Mouse (Mus musculus): Measurements from ENCODE around the gene Ppp1r9a.

Ppp1r9a gene

GRCm38 (mm10) chr6:5159385-5159791 lies 256.7 kb downstream of the Ppp1r9a start:
- DNase-seq (ENCODE audit: low read depth), result no peak

GRCm38 (mm10) chr6:5162052-5162451 lies 259.3 kb downstream of the Ppp1r9a start:
- DNase-seq (ENCODE audit: low read depth), result no peak

- no peak for DNase-seq (ENCODE audit: low read depth)
These were observed 260.9 kb downstream of the Ppp1r9a start for GRCm38 (mm10) chr6:5163507-5164144.

- no peak for DNase-seq (ENCODE audit: low read depth)
These were observed 262.1 kb downstream of the Ppp1r9a start for GRCm38 (mm10) chr6:5164855-5165254.

- DNase-seq (ENCODE audit: low read depth), result no peak
These were observed 264.4 kb downstream of the Ppp1r9a start for GRCm38 (mm10) chr6:5167051-5167677.

- no peak for DNase-seq (ENCODE audit: low read depth)
These were observed 265.4 kb downstream of the Ppp1r9a start for GRCm38 (mm10) chr6:5168158-5168557.

- DNase-seq (ENCODE audit: low read depth), result no peak
These were observed 268.7 kb downstream of the Ppp1r9a start for GRCm38 (mm10) chr6:5171418-5171817.

GRCm38 (mm10) chr6:5172571-5172970 lies 269.9 kb downstream of the Ppp1r9a start:
- DNase-seq (ENCODE audit: low read depth), result no peak

- DNase-seq (ENCODE audit: low read depth), result no peak
These were observed 271.6 kb downstream of the Ppp1r9a start for GRCm38 (mm10) chr6:5174179-5174812.

GRCm38 (mm10) chr6:5177967-5178891 lies 275.5 kb downstream of the Ppp1r9a start:
- no peak for DNase-seq (ENCODE audit: low read depth)

GRCm38 (mm10) chr6:5179189-5179588 lies 276.5 kb downstream of the Ppp1r9a start:
- DNase-seq (ENCODE audit: low read depth), result no peak

GRCm38 (mm10) chr6:5180645-5181044 lies 277.9 kb downstream of the Ppp1r9a start:
- no peak for DNase-seq (ENCODE audit: low read depth)

GRCm38 (mm10) chr6:5186229-5186950 lies 283.7 kb downstream of the Ppp1r9a start:
- no peak for DNase-seq (ENCODE audit: low read depth)

GRCm38 (mm10) chr6:5187586-5187985 lies 284.9 kb downstream of the Ppp1r9a start:
- no peak for DNase-seq (ENCODE audit: low read depth)

- DNase-seq (ENCODE audit: low read depth), result no peak
These were observed 285.3 kb downstream of the Ppp1r9a start for GRCm38 (mm10) chr6:5188036-5188435.

- DNase-seq (ENCODE audit: low read depth), result no peak
These were observed 286.2 kb downstream of the Ppp1r9a start for GRCm38 (mm10) chr6:5188938-5189337.

- DNase-seq (ENCODE audit: low read depth), result no peak
These were observed 286.8 kb downstream of the Ppp1r9a start for GRCm38 (mm10) chr6:5189507-5189906.

GRCm38 (mm10) chr6:5190761-5191160 lies 288.0 kb downstream of the Ppp1r9a start:
- no peak for DNase-seq (ENCODE audit: low read depth)

- no peak for DNase-seq (ENCODE audit: low read depth)
These were observed 291.0 kb downstream of the Ppp1r9a start, which contains the start of gene Pon1 for GRCm38 (mm10) chr6:5193693-5194092. Gene Pon1, minus strand, starts transcription at chr6:5193946.

- DNase-seq (ENCODE audit: low read depth), result no peak
These were observed 295.9 kb downstream of the Ppp1r9a start for GRCm38 (mm10) chr6:5198590-5198989.

GRCm38 (mm10) chr6:5199376-5199905 lies 296.7 kb downstream of the Ppp1r9a start:
- DNase-seq (ENCODE audit: low read depth), result no peak
